Mouse (Mus musculus) thymus, adult 2 months (tissue): ENCODE results near the gene Tns2.

ENCODE experiments used
- CTCF ChIP-seq: fragments of 200-500 bp; IDR thresholded peaks from 2 replicates; pipeline ENCODE4 v1.5.1; 2012; ENCODE audit warnings: mild to moderate bottlenecking, control low read depth, low read length, moderate library complexity, borderline replicate concordance; ENCODE audit not compliant: control insufficient read depth, poor library complexity, insufficient read depth; ENCODE audit errors: extremely low read depth
- POLR2A ChIP-seq: fragments of 200-500 bp; IDR thresholded peaks from 2 replicates; pipeline ENCODE4 v1.6.1; 2012; ENCODE audit warnings: mild to moderate bottlenecking, low read length, control low read depth, moderate library complexity; ENCODE audit not compliant: control insufficient read depth, poor library complexity, insufficient read depth; ENCODE audit errors: extremely low read depth

GRCm38 (mm10) chr15:102101672-102102541 is 1.7 kb downstream of the Tns2 start:
- TF ChIP-seq POLR2A, result no peak
- TF ChIP-seq CTCF, result no peak
